9 mouse cellular contexts compared by ENCODE assay signal in genomic region chrX:57920376-57920775, GRCm38 (mm10).
DNase-seq lines count a peak whose midpoint lies in the region; ATAC-seq and TF ChIP-seq lines count a peak whose summit lies in the region.
"Had no signal": no experiment of that assay in that cellular context is flagged by ENCODE, and none has a peak within 500 bp of the region (broad histone marks: within the 10 kb centered on the region; RNA-seq: fewer than 3 reads in every experiment).

No protein-coding gene starts in this region.

- H3K27me3 ChIP-seq in kidney, postnatal 0 days (ENCODE audit: insufficient read depth, low read length) = peaks cover 21% of the 10 kb centered on the region
- H3K27me3 ChIP-seq in forebrain, embryonic 10.5 days (ENCODE audit: poor library complexity, severe bottlenecking) = peaks cover 73% of the 10 kb centered on the region
- peaks cover 41% of the 10 kb centered on the region; the same call in 1 of the 2 replicates for H3K27me3 ChIP-seq in hindbrain, embryonic 13.5 days
- H3K27me3 ChIP-seq in midbrain, postnatal 0 days (ENCODE audit: insufficient read depth, low read length) = no peaks in the 10 kb centered on the region

- peak overlapping the region; percentile 14; the same call in 1 of the 2 replicates for H3K4me3 ChIP-seq in kidney, postnatal 0 days (replicated peaks; ENCODE audit: low read depth, low read length)
- H3K4me3 ChIP-seq in forebrain, embryonic 10.5 days = peak overlapping the region; percentile 40
- H3K4me3 ChIP-seq in hindbrain, embryonic 13.5 days = no peak overlapping the region
- no peak overlapping the region for H3K4me3 ChIP-seq in midbrain, postnatal 0 days (ENCODE audit: low read depth, low read length)

- 30% methylated on average over 18 of the region's 18 CpGs for WGBS in kidney, postnatal 0 days
- 20% methylated on average over 18 of the region's 18 CpGs for WGBS in forebrain, embryonic 10.5 days
- 18% methylated on average over 18 of the region's 18 CpGs for WGBS in hindbrain, embryonic 13.5 days
- 27% methylated on average over 18 of the region's 18 CpGs for WGBS in midbrain, postnatal 0 days

- no peak for ATAC-seq in kidney, postnatal 0 days (replicated peaks; ENCODE audit: low FRiP score, low read depth)
- ATAC-seq in hindbrain, embryonic 13.5 days (ENCODE audit: low FRiP score) = no peak
- ATAC-seq in midbrain, postnatal 0 days (ENCODE audit: low FRiP score) = no peak
- ATAC-seq: Patski had no signal

- H3K9me3 ChIP-seq in kidney, postnatal 0 days (replicated peaks; ENCODE audit: low read length) = no peaks in the 10 kb centered on the region
- no peaks in the 10 kb centered on the region for H3K9me3 ChIP-seq in forebrain, embryonic 10.5 days
- H3K9me3 ChIP-seq in hindbrain, embryonic 13.5 days = no peaks in the 10 kb centered on the region
- no peaks in the 10 kb centered on the region for H3K9me3 ChIP-seq in midbrain, postnatal 0 days (ENCODE audit: low read length)

- no peaks in the 10 kb centered on the region for H3K4me1 ChIP-seq in kidney, postnatal 0 days (replicated peaks; ENCODE audit: insufficient read depth, low read length)
- peaks cover 67% of the 10 kb centered on the region for H3K4me1 ChIP-seq in forebrain, embryonic 10.5 days
- H3K4me1 ChIP-seq in hindbrain, embryonic 13.5 days (replicated peaks) = 0 out of 2 replicates have a peak, but pooled peaks cover 4% of the 10 kb centered on the region
- H3K4me1 ChIP-seq in midbrain, postnatal 0 days (ENCODE audit: insufficient read depth, low read length) = no peaks in the 10 kb centered on the region

- H3K36me3 ChIP-seq in kidney, postnatal 0 days (ENCODE audit: insufficient read depth, low read length) = no peaks in the 10 kb centered on the region
- H3K36me3 ChIP-seq in forebrain, embryonic 10.5 days (replicated peaks) = no peaks in the 10 kb centered on the region
- H3K36me3 ChIP-seq in hindbrain, embryonic 13.5 days = no peaks in the 10 kb centered on the region
- no peaks in the 10 kb centered on the region for H3K36me3 ChIP-seq in midbrain, postnatal 0 days (ENCODE audit: insufficient read depth, low read length)

- TF ChIP-seq CTCF in kidney, postnatal 0 days (IDR thresholded peaks at IDR 0.05; ENCODE audit: low read depth) = no peak
- TF ChIP-seq CTCF in midbrain, postnatal 0 days (IDR thresholded peaks at IDR 0.05) = no peak

- H3K27ac ChIP-seq in kidney, postnatal 0 days = no peak overlapping the region
- H3K27ac ChIP-seq in forebrain, embryonic 10.5 days = peak overlapping the region; percentile 79
- H3K27ac ChIP-seq in hindbrain, embryonic 13.5 days = no peak overlapping the region
- no peak overlapping the region for H3K27ac ChIP-seq in midbrain, postnatal 0 days (ENCODE audit: low read depth, low read length)

- DNase-seq in kidney, postnatal 0 days (ENCODE audit: low spot score) = no peak
- no peak for DNase-seq in kidney, postnatal 25 days
- no peak for DNase-seq in forebrain, embryonic 10.5 days (ENCODE audit: extremely low spot score, low spot score)
- DNase-seq in midbrain, postnatal 0 days (ENCODE audit: low spot score) = peak; percentile 26
- DNase-seq in frontal cortex, adult 2 months (ENCODE audit: extremely low spot score in 1 of 2, low spot score in 1 of 2) = no peak
- DNase-seq in left cerebral cortex, adult 11 months (ENCODE audit: low spot score) = no peak
- DNase-seq in thymus, postnatal 10 days (ENCODE audit: low spot score in 2 of 2) = no peak

- H3K9ac ChIP-seq in kidney, postnatal 0 days (ENCODE audit: low read depth, low read length) = no peak overlapping the region
- no peak overlapping the region for H3K9ac ChIP-seq in hindbrain, embryonic 13.5 days
- no peak overlapping the region for H3K9ac ChIP-seq in midbrain, postnatal 0 days (replicated peaks; ENCODE audit: low read length, poor library complexity, severe bottlenecking)

- H3K4me2 ChIP-seq in kidney, postnatal 0 days (ENCODE audit: low read length) = peak overlapping the region; percentile 37
- peak overlapping the region; percentile 21 for H3K4me2 ChIP-seq in hindbrain, embryonic 13.5 days
- no peak overlapping the region for H3K4me2 ChIP-seq in midbrain, postnatal 0 days (ENCODE audit: low read depth, low read length, poor library complexity, severe bottlenecking)

Comparison
In these comparisons a context has a peak if more than half of its experiments do, and no peak if none do; other contexts are left out.
1. H3K4me3 ChIP-seq: peak in kidney, postnatal 0 days (single experiment) and forebrain, embryonic 10.5 days (single experiment); none in hindbrain, embryonic 13.5 days (single experiment) and midbrain, postnatal 0 days (single experiment).